Mouse (Mus musculus) midbrain, embryonic 16.5 days (tissue): ENCODE results near the gene Gm45785. TPM values are rescaled to one million over a fixed set of nuclear protein-coding genes. Genes with fewer than 3 reads are reported as not detected.

Source experiments
- ATAC-seq: fragments of 200-750 bp; cut with Nextera tagmentation; 2 replicates; pipeline ENCODE4 v1.8.0; 2017; ENCODE audit warnings: moderate TSS enrichment
- H3K27ac ChIP-seq: fragments of 300-500 bp; sonication (generic); 2 replicates; pipeline ENCODE4 v1.5.1; 2014; ENCODE audit warnings: mild to moderate bottlenecking, low read length, mixed read lengths
- H3K27me3 ChIP-seq: fragments of 300-500 bp; sonication (generic); 2 replicates; pipeline ENCODE4 v1.6.1; 2014; ENCODE audit warnings: low read depth, low read length, mixed read lengths; ENCODE audit not compliant: control insufficient read depth, insufficient read depth
- H3K36me3 ChIP-seq: fragments of 300-500 bp; sonication (generic); 2 replicates; pipeline ENCODE4 v1.6.1; 2014; ENCODE audit warnings: mild to moderate bottlenecking, low read length, moderate library complexity, mixed read lengths; ENCODE audit not compliant: control insufficient read depth, insufficient read depth
- H3K4me1 ChIP-seq: fragments of 300-500 bp; sonication (generic); 2 replicates; pipeline ENCODE4 v1.6.1; 2014; ENCODE audit warnings: mild to moderate bottlenecking, low read length, mixed read lengths; ENCODE audit not compliant: control insufficient read depth, insufficient read depth
- H3K4me2 ChIP-seq: fragments of 300-500 bp; sonication (generic); 2 replicates; pipeline ENCODE4 v1.6.1; 2014; ENCODE audit warnings: mild to moderate bottlenecking, low read length, mixed read lengths
- H3K4me3 ChIP-seq: fragments of 300-500 bp; sonication (generic); 2 replicates; pipeline ENCODE4 v1.5.1; 2014; ENCODE audit warnings: low read depth, mild to moderate bottlenecking, low read length, moderate library complexity, mixed read lengths
- H3K9ac ChIP-seq: fragments of 300-500 bp; sonication (generic); 2 replicates; pipeline ENCODE4 v1.6.1; 2014; ENCODE audit warnings: low read depth, low read length, mixed read lengths
- H3K9me3 ChIP-seq: fragments of 300-500 bp; sonication (generic); replicated peaks from 2 replicates; pipeline ENCODE4 v1.6.1; 2014; ENCODE audit warnings: mild to moderate bottlenecking, low read length, mixed read lengths; ENCODE audit not compliant: control insufficient read depth, poor library complexity, severe bottlenecking
- WGBS: fragments of 180-500 bp; shearing (Covaris S2); extraction: QIAGEN DNeasy Blood & Tissue Kit; methylation state at CpG from one replicate; pipeline ENCODE4 v1.1.7; 2014; 5-methylcytosine and 5-hydroxymethylcytosine counted together
- polyA plus RNA-seq: library from polyadenylated mRNA; unstranded; fragments of >200 nt; fragmentation: Nextera tagmentation; extraction: Ambion mirVana; gene quantifications from 2 replicates; pipeline ENCODE4 v1.2.1, GENCODE M21; 2015

Gene Gm45785
- polyA plus RNA-seq, 1 experiment from 2014 or later: 0.39 TPM

- Histone ChIP-seq H3K36me3 (peaks cover 19% of the 10 kb centered on the region), H3K27me3 (no peaks in the 10 kb centered on the region), H3K4me1 (peaks cover 12% of the 10 kb centered on the region), H3K9ac (no peak overlapping the region), H3K4me3 (no peak overlapping the region), H3K27ac (no peak overlapping the region), H3K9me3 (no peaks in the 10 kb centered on the region), H3K4me2 (no peak overlapping the region)
- WGBS: 88% methylated on average over 9 of the region's 9 CpGs
- ATAC-seq: no peak
Observed at GRCm38 (mm10) chr7:140853386-140853785, 2.7 kb downstream of the Gm45785 start.

- H3K36me3 ChIP-seq: peaks cover 19% of the 10 kb centered on the region
- 95% methylated on average over 4 of the region's 4 CpGs for WGBS
- no peak overlapping the region for H3K4me3 ChIP-seq
- no peaks in the 10 kb centered on the region for H3K27me3 ChIP-seq
- no peaks in the 10 kb centered on the region for H3K9me3 ChIP-seq
- H3K9ac ChIP-seq: no peak overlapping the region
- no peak for ATAC-seq
- H3K4me1 ChIP-seq: peaks cover 7% of the 10 kb centered on the region
- no peak overlapping the region for H3K4me2 ChIP-seq
- H3K27ac ChIP-seq: no peak overlapping the region
Observed at GRCm38 (mm10) chr7:140851916-140852315, 4.2 kb downstream of the Gm45785 start.

- no peak overlapping the region for H3K9ac ChIP-seq
- WGBS: 93% methylated on average over 10 of the region's 10 CpGs
Observed at GRCm38 (mm10) chr7:140848591-140848990, 7.5 kb downstream of the Gm45785 start.

GRCm38 (mm10) chr7:140847755-140848580, 8.2 kb downstream of the Gm45785 start, which contains the start of gene Odf3:
TSS of gene Odf3 (plus strand) at chr7:140847805.
- H3K36me3 ChIP-seq: peaks cover 8% of the 10 kb centered on the region
- H3K4me2 ChIP-seq: no peak within 1 kb of the TSS
- H3K9me3 ChIP-seq: no peaks in the 10 kb centered on the region
- WGBS: 68% methylated on average over 11 of the region's 11 CpGs
- ATAC-seq: no peak
- 0 out of 2 replicates have a peak within 1 kb of the TSS, but pooled peaks have one; percentile 10 for H3K9ac ChIP-seq
- peaks cover 3% of the 10 kb centered on the region; the same call in 1 of the 2 replicates for H3K27me3 ChIP-seq
- no peaks in the 10 kb centered on the region for H3K4me1 ChIP-seq
- no peak within 1 kb of the TSS for H3K4me3 ChIP-seq
- no peak within 1 kb of the TSS for H3K27ac ChIP-seq

More at GRCm38 (mm10) chr7:140848591-140848990, 7.5 kb downstream of the Gm45785 start:
- Histone ChIP-seq H3K27me3 (peaks cover 3% of the 10 kb centered on the region; the same call in 1 of the 2 replicates), H3K4me1 (no peaks in the 10 kb centered on the region), H3K4me3 (no peak overlapping the region), H3K9me3 (no peaks in the 10 kb centered on the region), H3K4me2 (no peak overlapping the region), H3K27ac (no peak overlapping the region), H3K36me3 (peaks cover 11% of the 10 kb centered on the region)
- ATAC-seq: no peak

GRCm38 (mm10) chr7:140846676-140847075, 9.5 kb downstream of the Gm45785 start:
- peaks cover 3% of the 10 kb centered on the region for H3K36me3 ChIP-seq
- H3K27me3 ChIP-seq: peaks cover 3% of the 10 kb centered on the region; the same call in 1 of the 2 replicates
- no peak overlapping the region for H3K9ac ChIP-seq
- 87% methylated on average over 10 of the region's 10 CpGs for WGBS
- no peaks in the 10 kb centered on the region for H3K4me1 ChIP-seq
- H3K27ac ChIP-seq: no peak overlapping the region
- ATAC-seq: no peak
- H3K4me3 ChIP-seq: no peak overlapping the region
- no peak overlapping the region for H3K4me2 ChIP-seq
- no peaks in the 10 kb centered on the region for H3K9me3 ChIP-seq

GRCm38 (mm10) chr7:140845683-140846082, 10.4 kb downstream of the Gm45785 start:
- Histone ChIP-seq H3K9me3 (no peaks in the 10 kb centered on the region), H3K27ac (no peak overlapping the region), H3K27me3 (peaks cover 6% of the 10 kb centered on the region), H3K36me3 (no peaks in the 10 kb centered on the region), H3K4me1 (no peaks in the 10 kb centered on the region), H3K4me2 (no peak overlapping the region), H3K9ac (no peak overlapping the region), H3K4me3 (no peak overlapping the region)
- 70% methylated on average over 4 of the region's 4 CpGs for WGBS
- ATAC-seq: no peak

- ATAC-seq: peak; percentile 71
- WGBS: 30% methylated on average over 14 of the region's 14 CpGs
- H3K9ac ChIP-seq: no peak within 1 kb of the TSS
Observed at GRCm38 (mm10) chr7:140844905-140845665, 11.0 kb downstream of the Gm45785 start, which contains the start of gene Scgb1c1. TSS of gene Scgb1c1 (plus strand) at chr7:140845547.

GRCm38 (mm10) chr7:140843806-140844205, 12.3 kb downstream of the Gm45785 start:
- no peaks in the 10 kb centered on the region for H3K36me3 ChIP-seq
- H3K27me3 ChIP-seq: peaks cover 7% of the 10 kb centered on the region
- H3K4me1 ChIP-seq: no peaks in the 10 kb centered on the region
- H3K4me3 ChIP-seq: no peak overlapping the region
- 78% methylated on average over 7 of the region's 7 CpGs for WGBS
- H3K9ac ChIP-seq: no peak overlapping the region
- H3K4me2 ChIP-seq: no peak overlapping the region
- no peak for ATAC-seq
- no peaks in the 10 kb centered on the region for H3K9me3 ChIP-seq
- no peak overlapping the region for H3K27ac ChIP-seq

More at GRCm38 (mm10) chr7:140844905-140845665, 11.0 kb downstream of the Gm45785 start, which contains the start of gene Scgb1c1:
- Histone ChIP-seq H3K27me3 (peaks cover 7% of the 10 kb centered on the region), H3K4me3 (no peak within 1 kb of the TSS), H3K4me2 (peak within 1 kb of the TSS; percentile 28; the same call in 1 of the 2 replicates), H3K4me1 (no peaks in the 10 kb centered on the region), H3K9me3 (no peaks in the 10 kb centered on the region), H3K27ac (no peak within 1 kb of the TSS), H3K36me3 (no peaks in the 10 kb centered on the region)
